Mouse (Mus musculus) kidney, embryonic 14.5 days (tissue): ENCODE measurements at regions not wholly inside any gene's neighbourhood (a gene's known extent, or its start where the extent isn't known, plus 50 kb on each side); places are given as distances from the start of the nearest gene placed in this dataset.

Source experiments
- ATAC-seq: fragments of 200-750 bp; cut with Nextera tagmentation; 2 replicates; pipeline ENCODE4 v1.8.0; 2017; ENCODE audit warnings: moderate number of reproducible peaks, mild to moderate bottlenecking, moderate TSS enrichment, moderate library complexity; ENCODE audit not compliant: low FRiP score, low TSS enrichment
- H3K27ac ChIP-seq: fragments of 300-500 bp; sonication (generic); 2 replicates; pipeline ENCODE4 v1.5.1; 2014; ENCODE audit warnings: low read depth, mild to moderate bottlenecking, low read length, moderate library complexity, mixed read lengths
- H3K27me3 ChIP-seq: fragments of 300-500 bp; sonication (generic); 2 replicates; pipeline ENCODE4 v1.6.1; 2014; ENCODE audit warnings: mild to moderate bottlenecking, low read length; ENCODE audit not compliant: control insufficient read depth, insufficient read depth
- H3K36me3 ChIP-seq: fragments of 300-500 bp; sonication (generic); 2 replicates; pipeline ENCODE4 v1.6.1; 2014; ENCODE audit warnings: low read length, mixed read lengths; ENCODE audit not compliant: control insufficient read depth, insufficient read depth
- H3K4me1 ChIP-seq: fragments of 300-500 bp; sonication (generic); 2 replicates; pipeline ENCODE4 v1.6.1; 2014; ENCODE audit warnings: low read length, mixed read lengths; ENCODE audit not compliant: control insufficient read depth, insufficient read depth
- H3K4me2 ChIP-seq: fragments of 300-500 bp; sonication (generic); replicated peaks from 2 replicates; pipeline ENCODE4 v1.6.1; 2014; ENCODE audit warnings: low read depth, mild to moderate bottlenecking, low read length
- H3K4me3 ChIP-seq: fragments of 300-500 bp; sonication (generic); 2 replicates; pipeline ENCODE4 v1.5.1; 2014; ENCODE audit warnings: mild to moderate bottlenecking, low read length
- H3K9ac ChIP-seq: fragments of 300-500 bp; sonication (generic); 2 replicates; pipeline ENCODE4 v1.6.1; 2014; ENCODE audit warnings: low read depth, mild to moderate bottlenecking, low read length, moderate library complexity
- H3K9me3 ChIP-seq: fragments of 300-500 bp; sonication (generic); 2 replicates; pipeline ENCODE4 v1.6.1; 2016; ENCODE audit warnings: low read length; ENCODE audit not compliant: control insufficient read depth
- WGBS: fragments of 180-500 bp; shearing (Covaris S2); extraction: QIAGEN DNeasy Blood & Tissue Kit; methylation state at CpG from one replicate; pipeline ENCODE4 v1.1.7; 2014; 5-methylcytosine and 5-hydroxymethylcytosine counted together

GRCm38 (mm10) chr2:178854760-178855159 lies 424.4 kb downstream of the Cdh26 start:
- Histone ChIP-seq H3K4me1 (no peaks in the 10 kb centered on the region), H3K27ac (no peak overlapping the region), H3K4me2 (no peak overlapping the region), H3K27me3 (no peaks in the 10 kb centered on the region), H3K9me3 (no peaks in the 10 kb centered on the region), H3K4me3 (no peak overlapping the region), H3K9ac (no peak overlapping the region), H3K36me3 (no peaks in the 10 kb centered on the region)
- no peak for ATAC-seq
- WGBS = 27% methylated on average over 2 of the region's 2 CpGs

GRCm38 (mm10) chr2:178862620-178863019 lies 432.3 kb downstream of the Cdh26 start:
- ATAC-seq = no peak

GRCm38 (mm10) chr2:178867086-178867485 lies 436.8 kb downstream of the Cdh26 start:
- no peak for ATAC-seq
- no peaks in the 10 kb centered on the region for H3K4me1 ChIP-seq
- H3K27me3 ChIP-seq = no peaks in the 10 kb centered on the region
- WGBS = 56% methylated on average over 3 of the region's 3 CpGs
- no peak overlapping the region for H3K27ac ChIP-seq
- no peak overlapping the region for H3K4me3 ChIP-seq
- H3K36me3 ChIP-seq = no peaks in the 10 kb centered on the region
- no peak overlapping the region for H3K4me2 ChIP-seq
- H3K9me3 ChIP-seq = no peaks in the 10 kb centered on the region
- no peak overlapping the region for H3K9ac ChIP-seq

More at GRCm38 (mm10) chr2:178862620-178863019, 432.3 kb downstream of the Cdh26 start:
- Histone ChIP-seq H3K9ac (no peak overlapping the region), H3K27me3 (no peaks in the 10 kb centered on the region), H3K4me3 (no peak overlapping the region), H3K27ac (no peak overlapping the region), H3K4me2 (no peak overlapping the region), H3K36me3 (no peaks in the 10 kb centered on the region), H3K4me1 (no peaks in the 10 kb centered on the region), H3K9me3 (no peaks in the 10 kb centered on the region)

GRCm38 (mm10) chr2:178869160-178869559 lies 438.8 kb downstream of the Cdh26 start:
- 69% methylated on average over 3 of the region's 3 CpGs for WGBS

GRCm38 (mm10) chr2:178878436-178878835 lies 448.1 kb downstream of the Cdh26 start:
- H3K9me3 ChIP-seq = no peaks in the 10 kb centered on the region
- H3K9ac ChIP-seq = no peak overlapping the region
- no peak for ATAC-seq
- no peaks in the 10 kb centered on the region for H3K36me3 ChIP-seq
- H3K4me3 ChIP-seq = no peak overlapping the region
- no peak overlapping the region for H3K27ac ChIP-seq
- 81% methylated on average over 12 of the region's 12 CpGs for WGBS
- no peak overlapping the region for H3K4me2 ChIP-seq
- no peaks in the 10 kb centered on the region for H3K27me3 ChIP-seq
- H3K4me1 ChIP-seq = no peaks in the 10 kb centered on the region

More at GRCm38 (mm10) chr2:178869160-178869559, 438.8 kb downstream of the Cdh26 start:
- no peaks in the 10 kb centered on the region for H3K27me3 ChIP-seq
- H3K9ac ChIP-seq = no peak overlapping the region
- no peak overlapping the region for H3K4me2 ChIP-seq
- H3K36me3 ChIP-seq = no peaks in the 10 kb centered on the region
- H3K9me3 ChIP-seq = no peaks in the 10 kb centered on the region
- H3K27ac ChIP-seq = no peak overlapping the region
- H3K4me1 ChIP-seq = no peaks in the 10 kb centered on the region
- no peak overlapping the region for H3K4me3 ChIP-seq
- no peak for ATAC-seq

GRCm38 (mm10) chr2:178885686-178886085 lies 455.4 kb downstream of the Cdh26 start:
- Histone ChIP-seq H3K4me1 (no peaks in the 10 kb centered on the region), H3K9ac (no peak overlapping the region), H3K4me3 (no peak overlapping the region), H3K4me2 (no peak overlapping the region), H3K36me3 (no peaks in the 10 kb centered on the region), H3K9me3 (no peaks in the 10 kb centered on the region), H3K27ac (no peak overlapping the region), H3K27me3 (no peaks in the 10 kb centered on the region)
- ATAC-seq = no peak
- WGBS = 54% methylated on average over 5 of the region's 5 CpGs

GRCm38 (mm10) chr2:178888704-178889103 lies 458.4 kb downstream of the Cdh26 start:
- no peaks in the 10 kb centered on the region for H3K4me1 ChIP-seq
- H3K4me3 ChIP-seq = no peak overlapping the region
- 78% methylated on average over 6 of the region's 6 CpGs for WGBS
- no peak overlapping the region for H3K27ac ChIP-seq
- no peak overlapping the region for H3K9ac ChIP-seq
- no peaks in the 10 kb centered on the region for H3K27me3 ChIP-seq
- H3K36me3 ChIP-seq = no peaks in the 10 kb centered on the region
- no peaks in the 10 kb centered on the region for H3K9me3 ChIP-seq
- H3K4me2 ChIP-seq = no peak overlapping the region
- no peak for ATAC-seq

- 76% methylated on average over 5 of the region's 5 CpGs for WGBS
- H3K27ac ChIP-seq = no peak overlapping the region
- ATAC-seq = no peak
Observed at GRCm38 (mm10) chr2:178902397-178902796, 472.1 kb downstream of the Cdh26 start.

GRCm38 (mm10) chr2:178909325-178909724 lies 479.0 kb downstream of the Cdh26 start:
- Histone ChIP-seq H3K9me3 (no peaks in the 10 kb centered on the region), H3K27ac (no peak overlapping the region), H3K36me3 (no peaks in the 10 kb centered on the region), H3K4me1 (no peaks in the 10 kb centered on the region), H3K4me2 (no peak overlapping the region), H3K9ac (no peak overlapping the region), H3K27me3 (no peaks in the 10 kb centered on the region), H3K4me3 (no peak overlapping the region)
- 76% methylated on average over 7 of the region's 7 CpGs for WGBS
- no peak for ATAC-seq

More at GRCm38 (mm10) chr2:178902397-178902796, 472.1 kb downstream of the Cdh26 start:
- H3K27me3 ChIP-seq = no peaks in the 10 kb centered on the region
- H3K4me2 ChIP-seq = no peak overlapping the region
- H3K4me3 ChIP-seq = no peak overlapping the region
- no peaks in the 10 kb centered on the region for H3K9me3 ChIP-seq
- H3K9ac ChIP-seq = no peak overlapping the region
- no peaks in the 10 kb centered on the region for H3K36me3 ChIP-seq
- H3K4me1 ChIP-seq = no peaks in the 10 kb centered on the region
